Mouse (Mus musculus) intestine, embryonic 15.5 days (tissue): ENCODE results near the gene Fez1. TPM values are rescaled to one million over a fixed set of nuclear protein-coding genes. Genes with fewer than 3 reads are reported as not detected.

Source experiments
- ATAC-seq: fragments of 200-750 bp; cut with Nextera tagmentation; 2 replicates; pipeline ENCODE4 v1.8.0; 2017; ENCODE audit warnings: moderate TSS enrichment, moderate library complexity
- H3K27ac ChIP-seq: fragments of 300-500 bp; sonication (generic); 2 replicates; pipeline ENCODE4 v1.5.1; 2015; ENCODE audit warnings: mild to moderate bottlenecking, inconsistent platforms
- H3K27me3 ChIP-seq: fragments of 300-500 bp; sonication (generic); replicated peaks from 2 replicates; pipeline ENCODE4 v1.6.1; 2015; ENCODE audit warnings: inconsistent platforms
- H3K36me3 ChIP-seq: fragments of 300-500 bp; sonication (generic); 2 replicates; pipeline ENCODE4 v1.6.1; 2015; ENCODE audit warnings: inconsistent platforms
- H3K4me1 ChIP-seq: fragments of 300-500 bp; sonication (generic); replicated peaks from 2 replicates; pipeline ENCODE4 v1.6.1; 2015; ENCODE audit warnings: inconsistent platforms
- H3K4me2 ChIP-seq: fragments of 300-500 bp; sonication (generic); replicated peaks from 2 replicates; pipeline ENCODE4 v1.6.1; 2015; ENCODE audit warnings: mild to moderate bottlenecking, inconsistent platforms
- H3K4me3 ChIP-seq: fragments of 300-500 bp; sonication (generic); replicated peaks from 2 replicates; pipeline ENCODE4 v1.5.1; 2015; ENCODE audit warnings: inconsistent platforms
- H3K9ac ChIP-seq: fragments of 300-500 bp; sonication (generic); 2 replicates; pipeline ENCODE4 v1.6.1; 2015; ENCODE audit warnings: inconsistent platforms
- H3K9me3 ChIP-seq: fragments of 300-500 bp; sonication (generic); 2 replicates; pipeline ENCODE4 v1.6.1; 2016; ENCODE audit warnings: inconsistent platforms
- WGBS: fragments of 180-500 bp; shearing (Covaris S2); methylation state at CpG from one replicate; pipeline ENCODE4 v1.1.7; 2015; 5-methylcytosine and 5-hydroxymethylcytosine counted together
- polyA plus RNA-seq: library from polyadenylated mRNA; unstranded; fragments of >200 nt; fragmentation: Nextera tagmentation; extraction: Ambion mirVana; gene quantifications from 2 replicates; pipeline ENCODE4 v1.2.1, GENCODE M21; 2015

Gene Fez1
- polyA plus RNA-seq, 1 experiment from 2014 or later, result 16.9 TPM

- H3K36me3 ChIP-seq, result no peaks in the 10 kb centered on the region
- no peak overlapping the region for H3K9ac ChIP-seq
- H3K4me3 ChIP-seq, result no peak overlapping the region
- peak overlapping the region; percentile 46 for H3K27ac ChIP-seq
- peak overlapping the region; percentile 38 for H3K4me2 ChIP-seq
- WGBS, result 31% methylated on average over 5 of the region's 5 CpGs
- ATAC-seq, result peak; percentile 79
- H3K27me3 ChIP-seq, result no peaks in the 10 kb centered on the region
- 0 out of 2 replicates have a peak, but pooled peaks cover 4% of the 10 kb centered on the region for H3K4me1 ChIP-seq
- H3K9me3 ChIP-seq, result no peaks in the 10 kb centered on the region
These were observed 95.3 kb downstream of the Fez1 start for GRCm38 (mm10) chr9:36916915-36917314.

GRCm38 (mm10) chr9:36918582-36918981 lies 96.9 kb downstream of the Fez1 start:
- H3K9ac ChIP-seq, result no peak overlapping the region
- H3K27ac ChIP-seq, result no peak overlapping the region
- ATAC-seq, result no peak
- WGBS, result 33% methylated on average over 3 of the region's 3 CpGs
- no peak overlapping the region for H3K4me3 ChIP-seq
- H3K9me3 ChIP-seq, result no peaks in the 10 kb centered on the region
- no peaks in the 10 kb centered on the region for H3K27me3 ChIP-seq
- 0 out of 2 replicates have a peak, but pooled peaks cover 4% of the 10 kb centered on the region for H3K4me1 ChIP-seq
- H3K4me2 ChIP-seq, result no peak overlapping the region
- H3K36me3 ChIP-seq, result no peaks in the 10 kb centered on the region

GRCm38 (mm10) chr9:36919472-36919871 lies 97.8 kb downstream of the Fez1 start:
- no peak overlapping the region for H3K9ac ChIP-seq
- no peak for ATAC-seq
- no peak overlapping the region for H3K4me2 ChIP-seq
- 0 out of 2 replicates have a peak, but pooled peaks cover 4% of the 10 kb centered on the region for H3K4me1 ChIP-seq
- 54% methylated on average over 4 of the region's 4 CpGs for WGBS
- no peaks in the 10 kb centered on the region for H3K9me3 ChIP-seq
- no peaks in the 10 kb centered on the region for H3K27me3 ChIP-seq
- H3K27ac ChIP-seq, result no peak overlapping the region
- no peaks in the 10 kb centered on the region for H3K36me3 ChIP-seq
- no peak overlapping the region for H3K4me3 ChIP-seq

DNA sequence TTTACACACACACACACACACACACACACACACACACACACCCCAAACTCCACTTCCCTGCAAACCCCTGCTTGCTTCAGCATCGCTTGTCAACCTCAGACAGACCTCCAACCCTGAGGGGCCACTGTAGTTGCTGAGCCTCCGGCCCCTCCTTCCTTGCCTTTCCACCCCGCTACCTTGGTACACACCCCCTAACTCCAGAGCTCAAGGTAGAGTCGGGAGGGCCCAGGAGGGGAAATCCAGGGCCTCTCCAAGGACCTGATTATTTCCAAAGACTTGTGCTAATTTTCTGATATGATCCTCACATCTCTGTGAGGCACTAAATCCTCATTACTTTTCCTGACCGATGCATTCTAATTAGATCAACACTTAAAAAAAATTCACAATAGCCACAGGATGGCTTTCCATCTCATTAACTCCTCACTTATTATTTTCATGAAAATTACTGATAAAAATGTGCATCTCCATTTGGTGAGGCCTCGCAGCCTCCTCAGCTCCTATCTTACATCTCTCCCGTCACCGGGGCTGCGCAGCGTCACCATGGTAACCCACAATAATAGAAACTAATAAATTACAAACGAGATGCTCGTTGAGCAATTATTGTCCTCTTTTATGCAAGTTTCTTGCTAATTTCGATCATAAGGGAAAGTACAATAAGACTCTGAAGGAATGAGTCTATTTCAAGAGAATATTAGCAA lies 100.2 kb downstream of the Fez1 start:
- H3K27me3 ChIP-seq, result no peaks in the 10 kb centered on the region
- no peaks in the 10 kb centered on the region for H3K36me3 ChIP-seq
- H3K9me3 ChIP-seq, result no peaks in the 10 kb centered on the region
- 0 out of 2 replicates have a peak, but pooled peaks cover 1% of the 10 kb centered on the region for H3K4me1 ChIP-seq
- no peak overlapping the region for H3K4me2 ChIP-seq
- 75% methylated on average over 13 of the region's 13 CpGs for WGBS
- no peak overlapping the region for H3K9ac ChIP-seq
- H3K4me3 ChIP-seq, result no peak overlapping the region
- H3K27ac ChIP-seq, result no peak overlapping the region
- no peak for ATAC-seq

DNA sequence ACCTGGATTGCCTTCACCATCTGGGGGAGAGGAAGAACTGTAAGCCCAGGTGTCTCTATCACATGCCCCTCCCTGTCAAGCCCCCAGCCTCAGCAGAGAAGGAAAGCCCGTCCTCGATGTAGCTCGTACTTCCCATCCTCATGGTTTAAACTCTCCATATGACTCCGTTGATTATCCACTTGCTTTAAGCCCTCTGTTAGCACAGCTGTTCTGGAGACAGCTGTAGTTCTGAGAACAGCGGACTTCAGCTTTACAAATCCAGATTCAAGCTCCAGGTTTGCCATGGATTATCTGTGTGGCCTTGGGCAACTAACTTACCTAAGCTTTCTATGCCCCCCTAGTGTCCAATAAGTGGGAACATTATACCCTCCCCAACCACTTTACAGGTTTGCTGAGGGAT lies 102.1 kb downstream of the Fez1 start:
- Histone ChIP-seq H3K9me3 (no peaks in the 10 kb centered on the region), H3K9ac (no peak overlapping the region), H3K27me3 (no peaks in the 10 kb centered on the region), H3K36me3 (no peaks in the 10 kb centered on the region), H3K4me2 (no peak overlapping the region), H3K4me3 (no peak overlapping the region), H3K27ac (no peak overlapping the region), H3K4me1 (no peaks in the 10 kb centered on the region)
- no peak for ATAC-seq
- 87% methylated on average over 5 of the region's 5 CpGs for WGBS

Other genes starting within 250 kb of the Fez1 start
- gene Gm17689, start 239.2 kb upstream of the Fez1 start, polyA plus RNA-seq, result not detected in 2 replicates
- not detected in 2 replicates for gene A630095E13Rik, start 178.5 kb upstream of the Fez1 start, polyA plus RNA-seq
- gene Acrv1, start 128.6 kb upstream of the Fez1 start, polyA plus RNA-seq, result not detected in 2 replicates
- gene Chek1, start 94.8 kb upstream of the Fez1 start, polyA plus RNA-seq, result 24.6 and 30.1 TPM in 2 replicates
- 313 and 370 TPM in 2 replicates for gene Stt3a, start 54.2 kb upstream of the Fez1 start, polyA plus RNA-seq
- 93.5 and 95.5 TPM in 2 replicates for gene Ei24, start 24.5 kb upstream of the Fez1 start, polyA plus RNA-seq